Mouse (Mus musculus) monocyte, adult 2 months (primary cell): ENCODE measurements around the gene Kcnj4.
"Not testable (repeated sequence)": the region's sequence is repeated elsewhere in the genome, so short reads cannot be mapped to it uniquely, and the experiment has no call there.

Experiments
- DNase-seq, 2 experiments: peaks; one replicate each; pipeline ENCODE4 v3.0.0; 2022; ENCODE audit warnings: low spot score in 2 of 2, low read depth in 1 of 2

Kcnj4 gene

DNA sequence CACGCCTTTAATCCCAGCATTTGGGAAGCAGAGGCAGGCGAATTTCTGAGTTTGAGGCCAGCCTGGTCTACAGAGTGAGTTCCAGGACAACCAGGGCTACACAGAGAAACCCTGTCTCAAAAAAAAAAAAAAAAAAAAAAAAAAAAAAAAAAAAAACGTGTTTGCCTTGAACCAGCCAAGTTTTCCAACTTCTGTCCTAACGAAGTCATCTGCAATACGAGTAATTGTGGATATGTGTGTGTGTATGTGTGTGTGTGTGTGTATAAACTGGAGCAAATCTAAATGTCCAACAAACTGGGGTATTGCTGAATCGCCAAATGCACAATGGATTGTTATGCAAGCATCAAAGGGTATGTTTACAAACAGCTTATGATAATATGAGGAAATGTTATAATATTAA, 48.9 kb downstream of the Kcnj4 start:
- not testable (repeated sequence) for DNase-seq

DNA sequence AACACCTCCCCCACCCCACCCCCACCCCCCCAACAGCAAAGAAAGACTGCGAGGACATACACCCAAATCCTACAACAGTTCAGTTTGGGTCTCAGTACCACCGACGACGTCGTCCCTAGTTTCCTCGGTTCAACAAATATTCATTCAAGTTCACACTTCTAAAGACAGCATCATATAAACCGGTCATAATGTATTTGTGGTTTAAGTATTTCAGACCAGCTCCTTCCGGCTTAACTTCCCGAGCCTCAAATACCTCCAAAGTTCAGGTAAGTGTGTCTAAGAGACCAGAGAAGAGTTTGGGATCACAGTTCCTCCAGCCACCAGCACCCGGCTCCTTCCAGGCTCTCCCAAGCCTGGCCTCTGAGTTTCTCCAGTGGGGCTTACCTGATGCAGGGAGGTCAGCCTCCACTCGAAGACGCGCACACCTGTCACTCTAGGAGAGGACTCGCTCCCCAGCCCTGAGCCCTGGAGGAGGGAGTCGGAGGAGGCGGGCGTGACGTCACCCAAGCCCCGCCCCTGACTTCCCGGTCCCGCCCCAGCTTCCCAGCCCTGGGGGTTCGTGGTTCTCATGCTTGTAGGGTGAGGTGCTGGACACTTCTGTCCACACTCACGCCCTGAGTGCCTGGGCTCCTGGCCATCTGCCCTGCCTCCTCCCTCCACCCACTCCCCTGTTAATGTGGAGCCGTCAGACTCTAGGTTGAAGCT, 49.8 kb downstream of the Kcnj4 start, which contains the start of gene Csnk1e:
Csnk1e (minus strand) TSS at position 461 of the 705 bp plus-strand sequence.
- DNase-seq: no peak

DNA sequence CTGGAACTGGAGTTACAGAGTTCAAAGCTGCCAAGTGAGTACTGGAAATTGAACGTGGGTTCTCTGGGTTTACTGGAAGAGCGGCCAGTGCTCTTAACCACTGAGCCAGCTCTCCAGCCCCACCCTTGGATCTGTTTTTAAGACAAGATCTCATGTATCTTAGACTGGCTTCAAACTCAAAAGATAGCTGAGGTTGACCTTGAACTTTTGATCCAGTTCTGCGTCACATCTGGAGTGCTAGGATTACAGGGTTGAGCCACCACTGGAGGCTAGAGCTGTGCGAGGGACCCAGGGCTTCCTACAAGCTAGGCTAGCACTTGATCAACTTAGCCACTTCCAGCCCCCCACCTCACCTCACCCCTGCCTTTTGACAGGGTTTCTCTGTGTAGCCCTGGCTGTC, 51.2 kb downstream of the Kcnj4 start:
- no peak for DNase-seq

DNA sequence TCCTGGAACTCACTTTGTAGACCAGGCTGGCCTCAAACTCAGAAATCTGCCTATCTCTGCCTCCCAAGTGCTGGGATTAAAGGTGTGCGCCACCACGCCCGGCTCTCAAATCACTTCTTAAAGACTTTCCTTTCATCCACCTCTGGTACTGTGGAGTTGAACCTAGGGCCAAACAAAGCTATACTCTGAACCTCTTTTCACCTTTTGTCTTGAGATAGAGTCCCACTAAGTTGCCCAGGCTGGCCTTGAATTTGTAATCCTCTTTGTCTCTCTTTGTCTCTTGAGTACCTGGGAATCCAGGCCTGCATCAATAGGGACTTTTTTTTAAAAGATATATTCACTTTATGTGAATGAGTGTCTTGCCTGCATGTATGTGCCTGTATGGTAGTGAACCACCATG, 57.0 kb downstream of the Kcnj4 start:
- no peak for DNase-seq

DNA sequence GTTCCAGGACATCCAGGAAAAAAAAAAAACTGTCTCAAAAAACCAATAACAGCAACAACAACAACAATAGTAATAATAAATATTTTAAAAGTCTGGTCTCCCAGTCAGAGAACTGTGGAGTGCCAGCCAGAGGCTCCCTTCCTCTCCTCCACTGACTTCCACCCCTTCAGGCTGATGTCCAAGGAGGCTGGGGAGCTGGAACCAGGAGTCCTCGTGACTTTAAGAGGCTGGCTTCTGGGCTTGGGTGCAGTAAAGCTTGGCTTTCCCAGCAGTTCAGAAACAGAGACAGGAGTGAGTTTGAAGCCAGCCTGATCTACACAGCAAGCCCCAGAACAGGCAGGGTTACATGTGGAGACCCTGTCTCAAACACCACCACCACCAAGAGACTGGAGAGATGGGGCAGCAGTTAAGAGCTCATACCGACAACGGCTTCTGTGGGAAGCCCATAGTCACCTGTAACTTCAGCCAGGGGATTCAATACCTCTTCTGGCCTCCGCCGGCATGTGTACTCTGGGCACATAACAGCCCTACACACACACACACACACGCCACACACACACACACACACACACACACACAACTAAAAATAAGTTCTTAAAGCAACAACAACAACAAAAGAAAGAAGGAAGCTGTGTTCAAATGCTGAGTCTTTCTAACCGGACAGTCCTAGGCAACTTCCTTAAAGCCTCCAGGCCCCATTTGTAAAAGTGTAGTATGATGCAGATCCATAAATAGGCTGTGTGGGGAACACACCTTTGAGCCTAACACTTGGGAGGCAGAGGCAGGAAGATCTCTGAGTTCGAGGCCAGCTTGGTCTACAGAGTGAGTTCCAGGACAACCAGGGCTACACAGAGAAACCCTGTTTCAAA, 59.0 kb downstream of the Kcnj4 start:
- no peak for DNase-seq

DNA sequence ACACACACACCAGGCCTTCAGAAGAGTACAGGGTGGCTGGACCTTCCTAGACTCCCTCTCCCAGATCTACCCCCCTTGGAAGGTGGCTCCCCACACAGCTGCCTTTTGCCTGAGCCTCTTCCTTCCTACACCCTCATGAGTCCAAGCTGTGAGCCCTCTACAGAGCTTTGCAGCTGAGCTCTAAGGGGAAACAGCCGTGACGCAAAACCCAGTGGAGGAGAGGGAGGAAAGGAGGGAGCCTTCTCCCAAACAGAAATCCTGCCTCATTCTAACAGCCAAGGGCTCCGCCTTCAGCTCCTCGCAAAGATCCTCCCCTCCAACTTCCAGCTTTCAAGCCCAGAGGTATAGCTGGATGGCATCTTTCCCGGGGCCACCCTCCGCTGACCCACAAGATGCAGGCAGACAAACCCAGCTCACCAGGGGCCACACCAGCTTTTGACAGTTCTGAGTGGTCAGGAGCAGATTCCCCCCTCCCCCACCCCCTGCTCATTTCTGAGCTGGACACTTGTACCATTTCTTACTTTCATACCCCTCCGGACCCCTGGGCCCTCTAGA, 61.1 kb downstream of the Kcnj4 start:
- DNase-seq: no peak

DNA sequence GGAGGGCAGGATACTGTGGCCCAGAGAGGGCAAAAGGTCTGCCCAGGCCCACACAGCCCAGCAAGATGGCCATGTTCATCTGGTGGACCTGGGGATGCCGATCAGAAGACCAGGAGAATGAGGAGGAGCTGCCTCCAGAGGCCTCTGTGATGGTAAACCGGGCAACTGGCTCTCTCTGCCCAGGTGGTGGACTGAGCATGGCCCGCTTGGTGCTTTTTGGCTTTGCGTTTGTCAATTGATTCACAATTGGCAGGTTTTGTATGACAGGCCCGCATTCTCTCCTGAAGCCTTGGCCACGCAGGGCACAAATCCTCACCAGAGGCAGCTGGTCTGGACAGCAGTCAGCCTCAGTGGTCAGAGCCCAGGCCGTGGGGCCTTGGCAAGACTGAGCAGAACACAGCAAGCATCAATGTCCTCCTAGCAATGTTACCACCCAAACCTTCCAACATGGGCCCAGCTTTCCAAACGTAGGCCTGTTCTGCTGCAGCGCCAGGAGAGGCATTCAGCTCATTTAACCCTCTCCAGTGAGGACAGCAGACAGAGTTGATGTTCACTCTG, 62.0 kb downstream of the Kcnj4 start:
- DNase-seq: no peak

DNA sequence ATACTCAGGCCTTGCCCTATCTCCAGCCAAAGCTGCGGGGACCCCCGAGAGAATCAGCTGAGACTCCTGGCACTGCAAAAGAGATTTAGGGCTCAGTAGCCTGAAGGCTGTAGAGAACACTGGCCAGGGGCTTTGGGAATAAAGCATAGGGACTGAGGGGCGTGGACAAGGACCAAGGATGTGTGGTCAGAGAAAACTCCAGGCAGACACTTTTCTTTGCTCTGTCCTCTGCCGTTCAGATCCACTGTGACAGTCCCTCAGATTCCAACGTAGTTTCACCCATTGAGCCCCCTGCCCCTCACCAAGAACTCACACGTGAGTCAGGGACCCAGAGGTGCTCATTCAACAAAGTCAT, 62.8 kb downstream of the Kcnj4 start:
- no peak for DNase-seq

DNA sequence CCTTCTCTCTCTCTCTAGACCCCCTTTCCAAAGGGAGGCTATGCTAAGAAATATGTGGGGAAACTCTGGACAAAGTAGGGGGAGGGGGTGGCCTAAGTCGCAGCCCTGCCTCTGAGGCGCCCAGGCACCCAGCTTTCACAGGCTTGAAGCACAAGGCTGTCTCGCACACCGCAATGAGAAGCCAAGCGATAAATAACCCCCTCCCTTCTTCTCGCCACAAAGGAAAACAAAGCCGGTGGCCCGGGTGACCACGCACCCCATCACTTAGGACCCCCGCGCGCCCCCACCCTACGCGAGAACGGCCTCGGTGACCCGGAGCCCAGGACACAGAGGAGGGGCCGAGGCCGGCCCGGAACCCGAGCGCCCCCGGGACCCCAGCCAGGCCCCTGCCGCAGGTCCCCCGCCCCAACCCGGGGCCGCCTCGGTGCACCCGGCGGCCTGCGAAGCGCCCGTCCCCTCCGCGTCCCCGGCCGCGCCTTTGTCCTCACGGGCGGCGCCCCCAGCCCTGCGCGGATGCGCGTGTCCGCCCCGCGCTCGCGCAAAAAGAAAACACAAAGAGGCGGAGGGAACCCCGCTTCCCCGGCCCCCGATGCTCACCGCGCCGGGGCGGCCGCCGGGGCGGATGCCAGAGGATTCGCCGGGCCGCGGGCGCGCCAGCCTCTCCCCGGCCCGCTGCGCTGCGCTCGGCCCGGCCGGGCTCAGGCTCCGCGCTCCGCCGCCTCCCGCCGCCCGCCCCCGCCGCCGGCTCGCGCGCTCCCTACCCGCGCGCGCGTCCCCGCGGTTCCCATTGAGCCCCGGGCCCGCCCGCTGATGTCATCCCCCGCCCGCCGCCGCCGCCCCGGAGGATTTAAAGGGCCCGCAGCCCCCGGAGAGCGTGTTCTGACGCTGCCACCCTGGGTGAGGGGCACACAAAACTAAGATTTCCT, 63.4 kb downstream of the Kcnj4 start:
- peak in 1 of 2 experiments; percentile 44 for DNase-seq

DNA sequence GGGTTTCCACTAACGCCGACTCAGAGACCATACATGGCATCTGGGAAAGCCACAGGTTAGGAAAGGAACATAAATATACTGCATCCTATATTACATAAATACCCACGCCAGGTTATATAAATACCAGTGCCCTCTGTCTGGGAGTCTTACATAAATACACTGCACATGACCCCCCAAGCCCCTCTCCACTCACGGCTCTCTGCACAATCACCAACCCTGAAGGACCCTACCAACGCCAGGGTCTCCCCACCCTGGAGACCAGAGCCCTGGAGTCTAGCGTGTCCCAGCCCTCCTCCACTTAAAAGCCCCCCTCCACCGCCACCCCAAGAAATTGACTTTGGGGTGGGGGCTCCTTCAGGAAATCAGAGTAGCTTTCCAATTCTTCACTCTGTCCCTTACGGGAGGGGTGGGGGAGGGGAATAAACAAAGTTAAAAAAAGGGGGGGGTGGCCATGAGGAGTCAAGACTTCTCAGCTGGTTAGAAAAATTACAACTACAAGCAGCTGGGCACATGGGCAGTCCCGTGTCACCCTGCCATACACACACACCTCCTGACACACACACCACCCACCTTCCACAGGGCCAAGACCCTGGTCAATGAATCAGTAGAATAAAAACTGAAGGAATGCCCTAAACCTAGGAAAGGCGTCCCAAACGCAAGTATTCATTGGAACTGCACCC, 64.2 kb downstream of the Kcnj4 start:
- DNase-seq: peak in 1 of 2 experiments; percentile 19

DNA sequence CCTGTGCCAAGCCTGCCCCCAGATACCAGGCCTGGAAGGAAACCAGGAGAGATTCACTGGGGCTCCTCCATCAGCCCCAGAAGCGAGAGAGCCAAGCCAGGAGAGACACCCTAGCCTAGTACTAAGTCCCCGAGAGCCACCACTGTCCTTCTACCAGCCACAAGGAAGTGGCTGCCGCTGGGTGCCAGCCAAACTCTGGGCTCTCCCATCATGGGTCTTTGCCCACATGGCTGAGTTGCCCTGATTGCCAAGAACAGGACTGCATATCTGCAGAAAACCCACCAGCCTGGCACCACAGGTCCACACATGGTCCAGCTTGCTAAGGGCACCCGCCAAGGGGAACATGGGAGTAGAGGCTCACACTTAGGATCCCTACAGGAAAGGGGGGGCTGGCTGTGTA, 64.8 kb downstream of the Kcnj4 start:
- peak in 1 of 2 experiments; percentile 32 for DNase-seq

DNA sequence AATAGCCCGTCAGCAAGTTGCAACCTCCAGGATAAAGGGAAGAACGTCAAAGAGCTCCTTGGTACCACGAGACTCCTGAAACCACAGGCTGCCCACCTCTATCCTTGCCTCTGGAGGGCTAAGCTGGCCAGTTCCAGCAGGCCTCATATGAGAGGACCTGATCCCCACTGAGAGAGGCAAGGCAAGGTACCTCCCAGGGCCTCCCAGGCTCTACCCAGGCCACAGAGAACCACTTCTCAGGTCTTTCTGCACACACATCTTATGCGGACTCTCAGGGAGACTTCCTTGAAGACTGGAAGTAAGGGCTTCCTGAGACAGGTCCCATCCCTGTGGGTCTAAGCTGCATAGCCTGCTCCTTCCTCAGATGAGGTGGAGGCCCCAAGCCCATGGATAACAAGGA, 65.7 kb downstream of the Kcnj4 start:
- no peak for DNase-seq

DNA sequence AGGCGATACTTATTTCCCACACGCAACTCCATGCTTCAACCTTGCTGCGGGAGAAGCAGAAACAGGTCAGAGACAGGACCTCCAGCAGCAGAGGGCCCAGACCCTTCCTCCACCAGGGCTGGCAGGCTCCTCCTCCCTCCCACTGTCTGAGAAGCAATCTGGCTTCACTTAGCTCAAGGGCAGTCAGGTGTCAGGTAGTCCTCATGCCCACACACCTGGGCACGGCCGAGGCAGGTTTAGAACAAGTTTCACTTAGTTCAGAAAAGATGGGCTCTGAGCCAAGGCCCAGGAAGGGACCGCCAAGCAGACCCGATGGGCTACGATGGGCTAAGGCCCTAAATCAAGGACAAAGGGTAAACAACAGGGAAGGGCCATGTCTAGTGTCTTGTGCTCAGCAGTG, 66.2 kb downstream of the Kcnj4 start:
- DNase-seq: no peak

DNA sequence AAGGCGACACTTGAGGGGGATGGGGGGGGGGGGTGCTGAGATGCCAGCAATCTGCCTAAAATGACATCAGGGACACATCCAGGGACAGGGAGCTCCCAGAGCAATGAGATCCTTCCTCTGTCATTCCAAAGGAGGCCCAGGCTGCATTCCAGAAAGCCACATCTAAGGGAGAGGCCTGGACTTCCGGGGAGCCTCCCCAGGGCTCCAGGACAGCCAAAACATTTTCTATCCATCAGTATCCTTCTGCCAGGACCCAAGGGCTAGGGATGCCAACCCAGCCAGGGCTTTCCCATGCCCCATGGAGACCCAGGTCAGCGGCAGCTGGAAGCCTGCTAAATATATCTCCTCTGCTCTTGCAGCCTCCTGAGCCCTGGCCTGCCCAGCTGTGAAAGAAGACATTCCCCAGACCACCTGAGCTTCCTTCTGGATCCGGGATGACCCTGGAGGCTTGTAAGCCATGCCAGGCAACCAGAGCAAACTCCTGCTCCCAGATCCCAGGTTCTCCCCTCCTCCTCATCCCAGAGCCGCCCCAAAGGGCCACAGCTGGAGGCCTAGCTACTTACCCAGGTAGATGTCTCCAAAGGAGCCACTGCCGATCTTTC, 66.7 kb downstream of the Kcnj4 start:
- DNase-seq: no peak

DNA sequence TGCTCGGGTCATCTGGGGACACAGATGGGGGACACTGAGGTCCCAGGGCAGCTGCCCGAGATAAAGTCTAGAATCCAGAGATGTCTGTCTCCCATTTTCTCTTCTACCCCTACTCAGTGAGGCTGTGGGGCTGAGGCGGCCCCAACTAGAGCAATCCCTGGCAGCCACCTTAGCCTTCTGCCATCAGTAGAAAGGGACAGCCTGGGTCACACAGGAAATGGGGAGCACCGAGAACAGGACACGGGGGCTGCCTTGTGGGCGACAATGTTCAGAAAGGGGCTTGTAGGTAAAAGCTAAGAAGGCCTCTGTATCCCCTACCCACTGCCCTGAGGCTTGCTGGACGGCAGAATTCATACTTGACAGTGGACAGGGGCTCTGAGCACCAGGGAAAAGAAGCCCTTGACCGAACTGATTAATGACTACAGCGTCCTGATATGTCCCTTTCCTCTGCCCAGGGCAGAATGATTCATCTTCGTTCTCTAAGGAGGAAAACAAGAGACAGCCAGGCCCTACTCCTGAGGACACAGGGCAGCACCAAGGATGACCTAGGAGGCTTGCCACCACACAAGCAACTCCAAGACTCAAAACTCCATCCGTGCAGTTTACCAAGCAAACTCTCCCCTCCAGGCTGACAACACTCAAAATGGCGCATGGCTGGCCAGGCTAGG, 67.4 kb downstream of the Kcnj4 start:
- no peak for DNase-seq

DNA sequence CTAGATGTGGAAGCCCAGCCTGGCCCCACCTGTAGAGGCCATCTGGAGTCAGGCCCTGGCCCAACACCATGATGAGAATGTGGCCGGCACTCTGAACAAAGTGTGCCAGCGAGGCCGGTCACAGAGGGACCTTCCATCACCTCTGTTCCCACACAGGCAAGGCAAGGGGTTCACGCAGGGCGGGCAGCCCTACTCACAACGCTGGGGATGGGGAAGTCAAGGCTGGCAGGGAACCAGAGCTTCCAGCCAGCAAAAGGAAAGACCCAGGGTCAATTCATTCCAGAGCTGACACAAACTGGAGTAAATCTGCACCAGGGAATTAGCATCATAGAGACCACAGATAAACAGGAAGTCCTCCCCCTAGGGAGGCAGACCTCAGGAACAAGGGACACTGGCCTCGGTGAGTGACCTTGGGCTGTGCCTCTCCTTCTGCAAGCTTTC, 68.5 kb downstream of the Kcnj4 start:
- no peak for DNase-seq

DNA sequence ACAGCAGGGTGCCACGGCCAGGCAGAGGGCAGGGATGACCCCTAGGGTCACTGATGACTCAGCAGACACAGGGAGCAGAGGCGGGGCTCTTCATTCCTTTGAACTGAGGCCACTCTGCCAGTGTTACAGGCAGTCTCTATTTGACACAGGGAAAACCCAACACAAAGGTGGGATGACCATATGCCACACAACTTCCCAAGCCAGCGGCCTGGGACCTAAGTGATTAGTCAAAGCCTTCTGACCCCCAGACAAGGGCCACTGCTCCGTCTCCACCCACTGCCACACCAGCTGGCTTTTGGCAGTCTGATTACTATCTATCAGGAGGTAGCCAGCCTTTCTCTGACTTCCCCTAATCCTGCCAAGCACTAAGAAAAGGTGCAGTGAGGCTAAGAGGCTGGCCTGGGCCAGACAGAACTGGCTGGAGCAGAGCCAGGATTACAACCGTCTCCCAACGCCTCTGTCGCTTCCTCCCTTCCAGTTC, 69.8 kb downstream of the Kcnj4 start:
- DNase-seq: no peak
